Mouse (Mus musculus): Measurements from ENCODE around the gene Nt5dc3.

DNA sequence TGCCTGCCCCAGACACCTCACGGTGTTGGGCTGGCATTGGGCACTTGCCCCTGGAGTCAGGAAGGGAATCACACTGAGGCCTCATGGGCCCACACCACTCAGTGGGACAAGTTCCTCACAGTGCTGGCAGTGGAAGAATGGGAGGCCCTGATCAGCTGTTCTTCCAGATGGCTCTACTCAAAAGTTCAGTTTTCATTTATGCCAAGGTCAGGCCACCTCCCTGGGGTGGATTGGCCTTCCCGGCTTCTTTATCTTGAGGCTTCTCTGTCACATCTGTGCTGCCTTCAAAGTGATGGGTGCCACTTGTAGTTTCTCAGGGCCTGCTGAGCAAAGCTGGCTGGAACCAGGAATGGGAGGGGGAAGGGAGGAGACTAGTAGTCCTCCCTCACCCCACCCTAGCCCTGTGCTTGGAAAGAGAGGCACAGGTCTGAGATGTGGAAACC is 14.7 kb downstream of the Nt5dc3 start:
- TF ChIP-seq CTCF (IDR thresholded peaks at IDR 0.05; ENCODE audit: control insufficient read depth, insufficient read depth, low read length) (no peak), POLR2A (IDR thresholded peaks at IDR 0.05; ENCODE audit: borderline replicate concordance, control insufficient read depth, low read depth, low read length) (no peak)
